Mouse (Mus musculus) left cerebral cortex, postnatal 14 days (tissue): ENCODE results near the gene Iqsec1. TPM values are rescaled to one million over a fixed set of nuclear protein-coding genes. Genes with fewer than 3 reads are reported as not detected.

ENCODE experiments used
- DNase-seq, 2 experiments: peaks; one replicate each; pipeline ENCODE4 v3.0.0; 2021 to 2022; ENCODE audit warnings: low spot score in 2 of 2, mixed read lengths in 1 of 2
- intact Hi-C: fragments of 180-260 bp; cut with DNase I; formaldehyde crosslinking; loops from one replicate; pipeline ENCODE4 v1.15.1; 2025
- total RNA-seq, 2 experiments: library from RNA; stranded (reverse); gene quantifications; 2 replicates each; pipeline ENCODE4 v1.2.3; 2021

Gene Iqsec1
- total RNA-seq, 2 experiments from 2014 or later: 246 to 274 TPM

DNA sequence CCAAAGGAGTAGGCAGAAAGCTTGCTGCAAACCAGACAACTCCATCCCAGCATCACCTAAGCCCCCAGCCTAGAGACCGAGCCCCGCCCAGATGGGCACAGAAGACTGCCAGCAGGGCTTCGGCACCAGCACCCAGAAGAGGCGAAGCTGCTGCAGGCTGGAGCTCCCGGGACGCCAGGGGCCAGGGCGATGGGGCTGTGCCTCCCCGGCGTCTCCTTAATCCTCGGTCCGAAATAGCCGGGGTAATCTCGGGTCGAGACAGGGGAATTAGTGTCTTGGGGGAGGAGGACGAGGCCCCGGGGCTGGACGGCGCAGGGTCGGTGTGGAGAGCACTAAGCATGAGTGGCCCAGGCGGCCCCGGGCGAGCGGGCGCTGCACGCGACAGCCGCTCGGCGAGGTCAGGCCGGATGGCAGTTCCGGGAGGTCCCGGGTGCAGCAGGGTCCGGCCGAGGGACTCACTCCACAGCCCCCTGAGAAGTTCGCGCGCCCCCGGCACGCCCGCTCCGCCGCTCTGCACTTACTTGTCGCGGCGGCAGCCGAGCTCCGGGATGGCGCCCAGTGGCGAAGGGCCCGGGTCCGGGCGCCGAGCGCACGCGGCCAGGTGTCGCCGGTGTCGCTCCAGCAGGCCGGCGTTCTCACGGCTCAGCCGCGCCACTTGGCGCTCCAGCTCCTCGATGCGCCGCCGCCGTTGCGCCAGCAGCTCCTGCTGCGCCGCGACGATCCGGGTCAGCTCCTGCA lies 755 bp downstream of the Iqsec1 start:
- intact Hi-C loops: loop anchor here (5.0 kb wide), 2 partner anchors 105 to 170 kb away; no protein-coding TSS in a partner anchor
- DNase-seq: peak in 1 of 2 experiments; percentile 14

DNA sequence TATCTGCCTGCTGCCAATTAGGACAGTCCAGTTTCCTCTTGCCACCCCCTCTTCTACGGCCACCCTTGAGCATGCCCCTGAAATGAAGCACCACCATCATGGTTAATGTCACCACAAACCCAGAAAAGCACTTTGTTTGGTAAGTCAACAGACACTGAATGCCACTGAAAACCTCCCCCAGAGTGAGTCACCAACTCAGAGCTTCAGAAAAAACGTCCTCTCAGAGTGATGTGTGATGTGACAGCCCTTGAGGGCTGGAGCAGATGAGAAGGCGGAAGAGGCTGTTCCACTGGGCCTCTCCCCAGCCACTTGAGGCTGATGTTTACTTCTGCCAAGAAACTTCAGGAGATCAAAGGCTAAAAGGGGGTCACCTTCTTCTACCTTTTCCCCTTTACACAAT lies 4.4 kb downstream of the Iqsec1 start:
- intact Hi-C loops: no loop called here

DNA sequence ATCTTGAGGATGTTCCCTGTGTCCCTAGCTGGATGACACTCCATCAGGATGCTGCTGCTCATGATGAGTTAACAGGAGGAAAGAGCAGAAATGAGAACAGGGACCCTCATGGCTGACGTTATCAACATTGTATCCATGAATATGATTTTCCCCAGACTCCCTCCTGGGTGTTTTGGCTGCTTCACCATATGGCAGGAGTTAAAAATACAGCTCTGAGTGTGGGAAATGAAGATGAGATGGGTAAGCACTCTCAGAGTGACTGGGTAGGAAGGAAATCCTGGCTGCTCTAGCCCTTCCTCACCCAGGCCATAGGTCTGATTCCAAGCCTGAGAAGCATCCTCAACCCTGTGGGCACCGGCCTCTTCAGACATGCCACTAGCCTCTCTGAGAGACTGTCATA lies 14.2 kb downstream of the Iqsec1 start:
- intact Hi-C loops: no loop called here
- DNase-seq: peak; percentile 25 to 34

More for the DNA sequence above, 4.4 kb downstream of the Iqsec1 start:
- peak; percentile 19 to 35 for DNase-seq

DNA sequence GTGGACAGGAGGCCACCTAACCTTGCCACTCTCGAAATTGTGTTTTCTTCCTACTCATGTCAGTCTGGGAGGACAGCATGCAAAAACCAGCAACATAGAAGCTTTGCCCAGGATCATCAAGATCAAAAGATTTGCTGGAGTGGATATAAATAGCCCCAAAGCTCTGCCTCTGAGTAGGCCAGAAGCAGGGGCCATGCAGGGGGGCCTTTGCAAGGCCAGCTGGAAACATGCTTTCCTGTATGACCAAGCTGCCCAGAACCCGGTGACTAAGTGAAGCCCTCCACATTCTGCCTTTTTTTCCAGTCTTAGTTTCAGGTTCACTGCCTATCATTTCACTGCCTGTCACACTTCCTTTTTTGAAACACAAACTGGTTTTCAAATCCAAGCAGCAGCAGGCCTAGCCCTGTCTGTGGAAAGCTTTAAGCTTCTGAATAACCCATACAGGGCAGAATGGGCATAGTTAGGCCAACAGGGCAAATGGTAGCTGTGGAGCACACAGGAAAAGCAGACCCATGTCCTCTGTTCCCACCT lies 19.1 kb downstream of the Iqsec1 start:
- intact Hi-C loops: no loop called here
- no peak for DNase-seq

DNA sequence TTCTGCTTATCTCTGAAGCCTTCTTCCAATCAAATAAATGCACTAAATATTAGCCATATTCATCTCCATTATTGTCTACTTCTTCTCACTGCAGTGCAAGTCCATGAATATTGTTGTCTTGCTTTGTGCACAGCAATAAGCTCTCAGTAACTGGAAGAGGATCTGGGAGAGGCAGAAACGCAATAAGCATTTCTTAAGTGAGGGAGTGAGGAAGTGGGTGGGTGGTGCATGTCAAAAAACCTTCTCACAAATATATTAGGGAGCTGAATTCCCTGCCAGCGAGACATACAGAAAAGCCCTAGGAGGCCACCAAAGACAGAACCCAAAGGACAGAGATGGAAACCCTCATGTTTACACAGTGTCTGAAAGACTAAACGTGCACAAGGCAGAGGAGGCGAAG lies 35.1 kb downstream of the Iqsec1 start:
- no peak for DNase-seq
- intact Hi-C loops: no loop called here

DNA sequence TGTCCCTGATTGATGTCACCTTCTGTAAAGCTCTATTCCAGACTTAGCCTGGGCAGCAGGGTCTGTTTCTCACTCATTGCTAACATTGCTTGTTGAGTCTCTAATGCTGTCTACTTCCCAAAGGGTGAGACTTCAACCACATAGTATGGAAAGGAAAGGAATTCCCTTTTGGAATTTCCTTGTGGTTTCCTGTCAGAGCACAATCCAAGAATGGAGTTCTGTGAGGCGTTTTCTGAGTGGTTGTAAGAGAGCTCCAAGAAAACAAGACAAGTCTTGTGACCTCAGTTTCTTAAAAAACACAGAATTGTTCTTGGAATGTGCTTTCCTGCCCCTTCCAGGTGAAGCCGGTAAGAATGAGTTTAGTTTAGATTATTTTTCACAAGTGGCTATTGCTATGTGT lies 37.5 kb downstream of the Iqsec1 start:
- DNase-seq: no peak
- intact Hi-C loops: no loop called here

DNA sequence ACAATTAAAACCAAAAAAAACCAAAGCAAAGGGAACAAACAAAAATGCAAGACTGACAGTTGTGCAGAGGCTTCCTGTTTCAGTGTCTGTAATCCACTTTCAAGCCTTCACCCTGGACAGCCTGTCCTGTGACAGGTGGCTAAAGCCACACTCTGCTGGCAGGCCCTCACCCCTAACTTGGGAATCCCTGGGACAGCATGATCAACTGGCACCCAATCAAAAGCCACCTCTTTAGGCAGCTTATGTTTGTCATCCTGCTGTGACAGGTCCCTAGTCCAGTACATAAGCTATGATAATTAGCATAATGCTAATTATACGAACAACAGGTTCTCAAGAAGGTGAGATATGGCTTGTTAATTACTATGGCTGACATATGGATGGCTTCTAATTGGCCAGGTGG lies 40.4 kb downstream of the Iqsec1 start:
- DNase-seq: no peak
- intact Hi-C loops: no loop called here

DNA sequence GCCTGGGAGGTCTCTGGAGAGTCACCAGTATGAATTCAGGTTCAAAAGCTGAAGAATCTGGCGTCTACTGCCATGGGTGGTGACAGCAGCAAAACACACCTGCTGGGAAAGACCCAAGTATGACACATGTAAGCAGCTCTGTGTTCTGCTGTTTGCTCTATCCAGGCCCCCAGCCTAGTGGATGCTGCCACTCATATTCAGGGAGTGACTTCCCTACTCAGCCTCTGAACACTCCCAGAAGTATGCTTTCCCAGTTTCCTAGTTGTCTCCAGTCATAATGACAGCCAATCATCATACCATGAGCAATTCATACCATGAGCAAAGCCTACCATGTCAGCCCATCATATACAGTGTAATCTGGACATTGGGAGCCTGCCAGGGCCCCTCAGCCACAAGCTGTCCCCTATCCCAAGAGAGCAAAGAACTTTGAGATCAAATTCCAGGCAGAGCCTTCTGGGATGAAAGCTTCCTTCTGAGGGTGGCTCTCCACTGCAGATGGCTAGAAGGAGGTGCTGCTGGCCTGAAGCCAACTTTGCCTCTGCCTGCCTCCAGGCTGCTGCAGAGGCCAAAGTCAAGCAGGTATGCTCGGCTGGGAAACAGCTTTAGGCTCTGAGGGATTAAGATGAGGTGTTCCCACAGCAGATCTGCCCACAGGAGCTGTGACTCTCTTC lies 42.8 kb downstream of the Iqsec1 start:
- intact Hi-C loops: no loop called here
- DNase-seq: peak; percentile 69

DNA sequence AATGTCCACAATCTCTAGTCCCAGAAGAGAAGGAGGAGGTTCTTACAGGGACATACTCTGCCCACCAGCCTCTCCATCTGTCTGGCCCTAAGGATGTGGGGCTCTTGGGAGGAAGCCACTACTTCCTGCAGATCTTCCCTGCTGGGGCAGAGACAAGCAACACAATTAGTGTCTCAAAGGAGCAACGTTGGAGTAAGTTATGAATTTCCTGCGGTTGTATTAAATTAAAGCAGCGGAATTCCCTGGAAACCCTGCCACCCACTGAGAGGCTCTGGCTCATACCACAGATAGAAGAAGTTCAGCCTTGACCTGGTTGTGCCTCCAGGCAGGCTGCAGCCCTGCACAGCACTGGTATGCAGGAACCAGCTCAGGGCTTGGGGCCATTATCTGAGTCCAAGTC lies 47.2 kb downstream of the Iqsec1 start:
- intact Hi-C loops: no loop called here
- DNase-seq: no peak

DNA sequence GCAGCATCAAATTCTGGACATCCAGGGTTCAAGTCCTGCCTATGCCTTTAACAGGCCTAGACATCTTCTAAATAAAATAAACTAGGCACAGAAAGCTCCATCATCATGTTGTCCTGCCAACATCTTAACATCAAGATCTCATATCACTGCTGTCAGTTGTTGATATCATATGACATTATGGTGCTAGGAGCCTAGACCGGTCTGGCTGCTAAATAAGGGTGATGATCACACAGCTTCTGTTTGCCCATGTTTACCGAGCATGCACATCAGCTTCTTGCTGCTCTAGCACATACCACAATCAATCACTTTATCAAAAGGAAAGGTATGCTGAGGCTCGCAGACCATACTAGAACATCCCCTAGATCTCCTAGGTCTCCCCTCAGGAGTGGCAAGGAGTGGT lies 54.8 kb downstream of the Iqsec1 start:
- intact Hi-C loops: no loop called here
- no peak for DNase-seq

DNA sequence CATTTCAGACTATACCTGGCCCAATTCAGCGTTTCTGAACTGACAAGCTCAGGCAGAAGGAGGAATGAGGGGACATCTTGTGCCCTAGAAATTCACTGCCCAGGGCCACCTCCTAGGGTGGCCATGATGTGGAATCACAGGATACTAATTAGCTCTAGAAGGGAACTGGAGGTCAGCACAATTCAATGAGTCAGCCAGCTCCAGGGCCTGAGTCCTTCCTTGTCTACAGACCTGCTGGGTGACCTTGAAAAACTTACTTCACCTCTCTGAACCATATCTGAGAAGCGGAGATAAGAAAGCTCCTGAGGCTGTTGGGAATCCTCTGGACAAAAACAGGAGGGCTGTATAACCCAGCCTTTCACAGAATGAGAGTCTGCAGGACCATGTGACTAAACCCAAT lies 59.7 kb downstream of the Iqsec1 start:
- intact Hi-C loops: no loop called here
- DNase-seq: no peak

DNA sequence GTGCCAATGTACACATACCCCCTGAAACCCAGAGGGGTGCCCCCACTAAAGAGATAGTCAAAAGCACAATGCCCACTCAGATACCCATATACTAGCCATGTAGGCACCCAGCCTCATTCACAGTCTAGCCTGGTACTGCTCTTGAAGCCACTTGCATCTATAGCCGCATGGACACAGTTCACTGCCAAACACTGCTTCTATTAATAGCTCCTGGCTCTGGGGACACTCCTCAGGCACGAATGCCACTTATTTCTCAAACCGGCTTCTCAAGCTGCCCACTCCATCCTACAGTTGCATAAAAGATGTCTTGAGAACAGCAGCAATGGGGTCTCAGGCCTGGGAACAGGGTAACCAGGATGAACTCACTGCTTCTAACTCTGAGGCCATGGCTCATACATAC lies 63.0 kb downstream of the Iqsec1 start:
- DNase-seq: peak in 1 of 2 experiments; percentile 66
- intact Hi-C loops: no loop called here

DNA sequence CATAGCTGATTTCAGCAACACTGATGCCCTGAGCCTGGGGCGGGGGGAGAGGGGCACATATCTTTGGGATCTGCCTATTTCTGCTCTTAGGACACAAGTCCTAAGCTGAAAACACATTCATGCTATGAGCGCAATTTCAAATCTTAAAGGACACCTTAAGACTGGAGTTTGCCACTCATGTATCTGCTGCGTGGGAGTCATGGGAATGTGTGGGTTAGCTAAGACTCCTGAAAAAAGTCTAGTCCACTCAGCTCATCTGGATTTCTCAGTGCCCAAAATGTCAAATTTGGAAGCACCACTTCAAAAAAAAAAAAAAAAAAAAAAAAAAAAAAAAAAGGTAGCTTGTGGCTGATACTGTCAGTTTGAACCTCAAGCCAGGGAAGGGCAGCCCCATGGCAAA lies 63.7 kb downstream of the Iqsec1 start:
- intact Hi-C loops: no loop called here
- no peak for DNase-seq

DNA sequence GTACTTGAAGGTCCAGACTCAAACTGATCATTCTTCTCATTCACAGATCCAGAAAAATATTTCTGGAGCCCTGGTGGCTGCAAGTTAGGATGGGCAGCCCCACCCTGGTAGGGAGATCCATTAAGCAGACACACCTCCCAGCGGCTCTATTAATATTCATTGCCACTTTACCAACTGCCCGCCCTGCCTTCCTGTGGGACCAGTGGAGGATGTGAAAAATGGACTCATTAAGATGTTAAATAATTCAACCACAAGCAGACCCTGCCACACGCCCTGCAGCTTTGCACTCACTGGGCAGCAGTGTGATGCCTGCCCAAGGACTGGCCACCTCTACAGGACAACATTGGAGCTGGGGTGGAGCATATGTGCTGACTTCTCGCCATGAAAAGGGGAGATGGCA lies 64.1 kb downstream of the Iqsec1 start:
- no peak for DNase-seq
- intact Hi-C loops: no loop called here

DNA sequence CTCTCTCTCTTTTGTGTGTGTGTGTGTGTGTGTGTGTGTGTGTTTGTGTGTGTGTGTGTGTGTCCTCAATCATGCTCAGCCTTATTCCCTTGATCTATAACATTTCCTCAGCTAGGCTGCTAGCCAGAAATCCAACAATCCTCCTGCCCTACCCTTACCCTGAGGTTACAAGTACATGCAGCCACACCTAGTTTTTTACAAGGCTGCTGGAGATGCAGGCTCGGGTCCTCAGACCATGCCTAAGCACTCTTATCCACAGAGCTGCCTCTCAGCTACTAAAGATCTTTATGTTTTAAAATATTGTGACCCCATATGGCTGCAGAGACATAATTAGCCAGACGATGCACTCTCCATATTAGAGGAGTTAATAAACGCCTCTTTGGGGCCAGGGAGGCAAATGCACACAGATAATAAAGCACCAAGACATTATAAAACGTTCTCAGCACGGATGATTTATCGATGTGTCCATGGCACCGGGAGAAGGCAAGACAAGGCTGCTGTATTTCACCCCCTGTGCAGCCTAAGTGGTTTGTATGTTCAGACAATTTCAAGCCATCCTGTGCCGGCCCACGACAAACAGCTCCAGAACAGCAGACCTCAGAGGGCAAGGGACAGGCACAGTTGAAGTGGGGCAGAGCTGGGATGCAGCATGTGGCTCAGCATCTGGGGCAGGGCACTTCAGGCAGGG lies 67.1 kb downstream of the Iqsec1 start:
- DNase-seq: no peak
- intact Hi-C loops: no loop called here

DNA sequence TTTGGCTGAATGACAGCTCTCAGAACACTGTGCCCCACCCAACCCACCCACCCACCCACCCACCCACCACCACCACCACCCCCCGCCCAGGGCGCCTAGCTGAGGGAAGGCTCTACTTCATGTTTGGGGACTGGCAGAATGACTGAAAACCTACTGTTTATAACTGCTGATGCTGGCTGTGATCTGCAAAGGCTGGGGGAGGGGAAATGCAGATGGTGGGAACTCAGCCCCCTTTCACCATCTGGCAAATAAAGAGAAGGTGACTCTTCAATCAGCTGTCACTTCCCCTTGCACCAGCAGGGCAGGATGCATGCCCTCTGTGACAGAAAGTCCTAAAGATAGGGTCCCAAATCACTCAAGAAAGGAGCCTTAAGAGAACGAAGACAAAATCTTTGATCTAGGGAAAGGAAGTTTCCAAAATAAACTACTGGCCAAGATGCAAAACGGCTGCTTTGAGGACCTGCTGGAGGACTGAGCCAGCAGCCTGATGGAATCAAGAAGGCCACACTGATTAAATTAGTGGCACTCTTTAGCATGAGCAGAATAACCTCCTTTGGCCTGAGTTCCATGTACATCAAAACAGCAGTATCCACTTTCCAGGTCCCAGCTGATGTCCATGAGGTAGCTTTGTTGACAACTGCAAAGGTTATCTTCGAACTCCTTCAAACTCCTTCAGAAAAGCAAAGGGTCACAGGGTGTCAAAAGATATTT lies 67.8 kb downstream of the Iqsec1 start:
- intact Hi-C loops: no loop called here
- no peak for DNase-seq

DNA sequence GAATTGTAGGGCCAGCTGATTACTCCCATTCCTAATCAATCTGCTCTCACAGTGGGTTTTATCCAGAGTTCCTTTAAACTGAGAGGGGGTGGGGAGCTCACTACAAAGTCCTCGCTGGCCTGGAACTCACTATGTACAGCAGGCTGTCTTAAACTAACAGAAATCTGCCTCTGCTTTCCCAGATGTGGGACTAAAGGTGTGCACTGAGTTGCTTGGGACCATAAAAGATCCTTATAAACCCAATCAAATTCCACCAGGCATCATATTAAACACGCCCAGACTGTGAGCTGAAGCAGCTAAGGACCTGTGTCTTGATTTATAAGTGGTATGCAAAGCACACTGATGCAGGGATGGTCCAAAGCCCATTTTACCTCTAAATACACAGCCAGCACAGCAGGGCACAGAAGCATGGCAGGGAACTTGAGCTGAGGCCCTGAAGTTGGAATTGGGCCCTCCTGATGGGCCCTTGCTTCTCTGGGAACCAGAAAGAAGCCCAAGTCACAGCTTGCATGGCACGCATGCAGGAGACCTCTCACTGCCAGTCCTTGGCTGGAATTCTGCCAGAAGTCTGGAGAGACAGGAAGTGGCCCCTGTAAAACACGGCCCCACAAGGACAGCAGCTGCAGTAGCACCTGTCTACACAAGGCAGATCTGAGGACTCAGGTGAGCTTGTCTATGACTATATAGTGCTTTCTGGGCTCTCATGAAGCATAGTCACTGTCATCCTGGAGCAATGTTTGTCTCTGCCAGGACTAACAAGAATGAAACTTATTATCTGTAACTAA lies 68.7 kb downstream of the Iqsec1 start:
- no peak for DNase-seq
- intact Hi-C loops: no loop called here

DNA sequence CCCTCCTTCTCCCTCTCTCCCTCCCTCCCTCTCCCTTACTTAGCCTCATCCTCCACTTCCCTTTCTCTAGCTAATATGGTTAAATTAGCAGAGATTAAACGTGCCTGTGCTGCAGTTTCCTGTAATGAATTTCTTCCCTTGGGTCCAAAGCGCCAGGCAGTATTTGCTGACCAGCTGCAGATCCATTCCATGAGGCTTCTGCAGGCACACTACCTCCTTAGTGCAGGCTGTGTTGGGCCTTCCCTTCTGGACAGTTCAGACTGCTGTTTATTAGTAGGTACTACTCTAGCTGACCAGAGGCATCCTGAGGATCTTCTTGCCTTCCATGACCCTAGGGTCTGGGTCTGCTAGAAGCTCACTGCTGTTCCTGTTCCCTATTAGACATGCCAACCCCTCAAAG lies 72.9 kb downstream of the Iqsec1 start:
- DNase-seq: no peak
- intact Hi-C loops: no loop called here

DNA sequence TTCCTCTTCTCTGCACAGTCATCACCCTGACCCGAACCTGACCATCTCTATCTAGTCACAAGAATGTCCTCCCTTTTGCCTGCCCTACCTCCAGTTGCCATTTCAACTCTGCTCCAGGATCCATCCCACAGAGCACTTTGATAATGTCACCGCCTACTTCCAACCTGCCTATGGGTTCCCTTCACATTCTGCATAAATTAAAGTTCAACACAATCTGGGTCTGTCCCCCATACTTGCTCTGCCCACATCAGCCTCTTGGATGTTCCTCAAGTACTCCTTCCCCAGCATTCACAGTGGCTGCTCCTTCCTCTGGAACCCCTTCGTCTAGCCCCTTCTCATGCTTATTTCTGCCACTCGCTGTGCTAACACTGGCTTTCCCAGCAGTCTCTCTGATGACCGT lies 74.7 kb downstream of the Iqsec1 start:
- intact Hi-C loops: no loop called here
- no peak for DNase-seq
